Mouse (Mus musculus): ENCODE data around the gene Dst.
"Not testable (repeated sequence)": the region's sequence is repeated elsewhere in the genome, so short reads cannot be mapped to it uniquely, and the experiment has no call there.

Gene Dst

GRCm38 (mm10) chr1:34063943-34064342 lies 155.9 kb downstream of the Dst start:
- DNase-seq (ENCODE audit: low read depth, low spot score), result no peak

- DNase-seq (ENCODE audit: low read depth, low spot score), result no peak
Measured at GRCm38 (mm10) chr1:34065551-34066048, 157.6 kb downstream of the Dst start.

DNA sequence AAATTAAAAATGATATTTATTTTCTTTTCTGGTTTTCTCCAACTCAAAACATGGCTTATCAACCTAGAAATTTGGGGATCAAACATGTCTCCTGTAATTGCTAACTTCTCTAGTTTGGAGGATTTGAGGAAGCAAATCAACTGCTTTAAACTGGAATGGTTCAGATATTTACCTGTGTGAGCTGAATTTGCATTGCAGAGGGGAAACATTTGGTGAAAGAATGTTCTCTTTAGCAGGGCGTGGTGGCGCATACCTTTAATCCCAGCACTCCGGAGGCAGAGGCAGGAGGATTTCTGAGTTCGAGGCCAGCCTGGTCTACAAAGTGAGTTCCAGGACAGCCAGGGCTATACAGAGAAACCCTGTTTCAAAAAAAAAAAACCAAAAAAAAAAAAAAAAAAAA lies 158.4 kb downstream of the Dst start:
- DNase-seq (ENCODE audit: low read depth, low spot score), result not testable (repeated sequence)

- DNase-seq (ENCODE audit: low read depth, low spot score), result no peak
Measured at GRCm38 (mm10) chr1:34068341-34068740, 160.3 kb downstream of the Dst start.

- DNase-seq (ENCODE audit: low read depth, low spot score), result no peak
Measured at GRCm38 (mm10) chr1:34069514-34070290, 161.7 kb downstream of the Dst start.

DNA sequence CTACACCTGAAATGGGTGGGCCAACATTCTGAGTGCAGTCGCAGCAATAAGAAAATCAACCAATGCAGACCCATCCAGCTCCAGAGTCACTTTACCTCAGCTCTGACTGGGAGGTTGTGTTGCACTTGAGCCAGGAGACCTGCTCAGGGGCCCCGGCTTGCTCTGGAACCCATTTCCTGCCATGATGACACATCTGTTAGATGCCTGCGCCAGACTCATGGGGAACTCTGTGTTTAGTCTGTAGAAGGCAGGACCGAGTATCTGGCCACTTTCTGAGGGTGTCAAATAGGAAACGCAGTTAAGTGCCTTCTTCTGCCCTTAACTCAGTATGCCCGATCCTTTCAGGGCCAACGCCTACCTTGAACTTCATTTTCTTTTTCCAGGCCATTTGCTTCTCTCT lies 162.4 kb downstream of the Dst start:
- DNase-seq (ENCODE audit: low read depth, low spot score), result no peak

GRCm38 (mm10) chr1:34070991-34071639 lies 163.1 kb downstream of the Dst start:
- DNase-seq (ENCODE audit: low read depth, low spot score), result no peak

DNA sequence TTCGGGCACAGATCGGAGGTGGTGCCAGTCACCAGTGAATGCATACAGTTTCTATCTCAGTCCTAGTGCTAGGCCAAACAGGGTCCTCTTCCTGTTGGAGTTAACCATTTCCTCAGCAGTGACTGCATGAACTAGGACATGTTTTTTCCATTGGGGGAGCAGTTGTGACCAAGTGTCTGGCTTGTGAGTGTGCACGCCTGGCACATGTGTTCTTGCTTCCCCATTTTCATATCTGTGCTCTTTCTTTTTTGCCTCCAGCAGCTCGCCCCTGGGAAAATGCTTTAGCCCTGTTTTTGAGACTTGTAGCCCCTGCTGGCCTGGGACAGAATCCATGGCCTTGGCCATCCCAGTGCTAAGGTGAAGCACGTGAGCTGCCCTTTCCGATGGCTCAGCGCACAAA lies 164.2 kb downstream of the Dst start:
- no peak for DNase-seq (ENCODE audit: low read depth, low spot score)

DNA sequence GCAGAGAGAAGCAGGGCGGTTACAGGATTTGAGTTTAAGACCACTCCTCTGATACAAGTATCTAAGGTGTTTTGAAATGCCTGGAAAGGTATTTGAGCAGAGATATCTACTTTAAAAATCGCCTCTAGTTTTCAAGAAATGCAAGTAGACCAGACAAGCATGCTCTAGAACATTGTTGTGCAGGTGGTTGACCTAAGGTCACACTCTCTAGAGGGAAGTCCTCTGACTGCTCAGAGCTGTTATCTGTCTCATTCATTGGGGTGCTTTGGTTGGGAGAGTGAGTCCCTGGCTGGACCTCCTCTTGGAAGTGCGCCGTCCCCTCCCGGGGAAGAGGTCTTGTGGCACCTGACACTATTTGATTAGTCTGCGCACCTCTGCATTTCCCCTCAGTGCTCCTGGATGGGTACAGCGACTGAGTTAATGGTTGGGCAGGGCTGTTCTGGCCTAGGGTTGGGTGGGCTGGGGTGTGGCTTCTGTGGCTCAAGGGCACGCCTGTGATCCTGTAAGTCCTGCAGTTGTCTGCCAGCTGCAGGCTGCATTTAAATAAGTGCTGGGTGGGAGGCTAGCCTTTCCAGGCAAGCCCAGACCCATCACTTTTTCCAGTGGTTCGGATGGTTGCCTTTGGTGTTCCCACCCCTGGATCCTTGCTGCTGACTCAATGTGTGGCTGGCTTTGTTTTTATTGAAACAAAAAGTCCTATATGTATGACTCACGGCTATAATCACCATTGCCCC lies 165.6 kb downstream of the Dst start:
- no peak for DNase-seq (ENCODE audit: low read depth, low spot score)

DNA sequence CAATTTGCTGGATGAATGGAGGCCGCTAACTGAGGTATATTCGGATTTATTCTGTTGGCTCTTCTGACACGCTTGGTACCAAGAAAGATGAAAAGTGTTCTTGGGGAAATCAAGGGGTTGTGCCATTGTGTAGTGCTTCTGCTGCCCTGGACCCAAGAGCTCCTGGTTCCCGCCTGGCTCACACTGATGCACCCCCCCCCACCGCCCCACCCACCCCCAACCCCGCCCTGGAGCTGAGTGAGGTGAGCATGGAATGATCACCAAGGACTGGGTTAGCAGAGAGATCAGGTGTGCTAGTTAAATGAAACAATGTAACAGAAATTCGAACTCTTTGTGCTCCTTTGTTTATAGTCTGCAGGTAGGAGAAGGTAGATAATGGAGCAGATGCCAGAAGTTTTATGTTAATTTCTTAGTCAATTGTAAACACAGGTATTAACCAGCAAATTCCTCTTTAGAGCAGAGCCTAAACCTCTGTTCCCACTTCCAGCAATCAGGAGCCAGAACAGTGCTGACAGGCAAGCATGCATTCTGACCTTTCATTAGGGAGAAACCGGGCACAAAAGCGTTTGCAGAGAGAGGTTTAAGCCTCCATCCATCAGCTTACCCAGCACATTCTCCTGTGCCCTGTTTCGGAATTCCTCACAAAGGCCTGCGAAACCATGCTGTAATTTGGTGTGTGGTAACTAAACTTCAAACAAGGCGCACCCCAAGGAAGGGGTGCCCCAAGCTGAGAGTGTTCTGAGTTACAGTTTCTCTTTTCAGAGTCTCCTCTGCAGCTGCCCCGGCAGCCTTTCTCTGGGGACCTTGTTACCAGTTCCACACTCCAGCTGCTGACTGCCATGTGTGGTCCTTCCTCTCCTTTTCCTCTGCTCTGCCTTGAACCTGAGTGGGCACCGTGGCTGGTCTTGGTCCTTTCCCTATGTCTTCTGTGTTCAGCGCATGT lies 166.5 kb downstream of the Dst start:
- DNase-seq (ENCODE audit: low read depth, low spot score), result no peak

DNA sequence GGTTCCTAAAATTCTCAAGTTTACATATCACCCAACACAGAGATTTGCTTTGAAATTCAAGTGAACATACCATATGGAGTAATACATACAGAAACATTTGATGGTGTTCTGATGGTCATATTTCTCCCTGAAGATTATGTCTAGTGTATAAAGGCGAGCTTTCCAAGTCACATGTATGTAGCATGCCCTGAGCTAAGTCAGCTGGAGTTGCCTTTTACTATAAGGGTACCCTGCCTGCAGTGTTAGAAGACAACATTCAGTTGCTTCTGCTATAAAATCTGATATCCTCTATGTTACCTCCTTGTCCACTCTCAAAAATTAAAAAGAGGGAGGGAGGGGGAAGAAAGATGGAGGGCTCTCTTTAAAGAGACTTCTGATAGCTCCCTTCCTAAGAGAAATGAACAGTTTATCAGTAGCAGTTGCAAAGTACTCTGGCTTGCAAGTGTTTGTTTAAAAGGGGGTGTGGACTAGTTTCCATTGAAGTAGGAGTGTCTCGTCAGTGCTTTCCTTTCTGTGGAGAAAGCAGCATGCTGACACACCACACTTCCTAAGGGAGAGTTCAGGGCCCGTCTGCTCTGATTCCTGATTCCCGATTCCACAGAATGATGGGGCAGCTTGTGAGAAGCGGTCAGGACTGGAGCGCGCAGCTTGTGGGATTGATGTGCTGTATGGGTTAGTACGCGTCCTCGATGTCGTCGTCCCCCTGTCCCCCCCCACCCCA lies 168.8 kb downstream of the Dst start:
- no peak for DNase-seq (ENCODE audit: low read depth, low spot score)

- no peak for DNase-seq (ENCODE audit: low read depth, low spot score)
Measured at GRCm38 (mm10) chr1:34077422-34077790, 169.4 kb downstream of the Dst start.

- no peak for DNase-seq (ENCODE audit: low read depth, low spot score)
Measured at GRCm38 (mm10) chr1:34077941-34078340, 169.9 kb downstream of the Dst start.

DNA sequence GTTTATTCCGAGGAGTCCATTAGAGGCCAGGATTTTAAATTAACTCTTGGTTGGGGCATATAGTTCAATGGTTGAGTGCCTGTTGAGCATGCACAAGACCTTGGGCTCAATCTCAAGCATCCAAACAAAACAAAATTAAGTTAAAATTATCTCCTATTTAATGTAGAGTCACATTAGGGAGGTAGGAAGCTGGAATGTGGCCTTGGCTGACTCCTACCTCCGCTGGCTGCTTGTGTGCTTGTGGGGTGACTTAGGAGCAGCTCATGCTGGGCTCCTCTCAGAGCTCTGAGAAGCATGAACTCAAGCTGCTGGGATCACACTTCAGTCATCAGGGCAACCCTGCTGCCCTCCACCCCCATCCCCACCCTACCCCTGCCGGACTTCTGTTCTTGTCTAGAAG lies 181.0 kb downstream of the Dst start:
- DNase-seq (ENCODE audit: low read depth, low spot score), result no peak

- DNase-seq (ENCODE audit: low read depth, low spot score), result no peak
Measured at GRCm38 (mm10) chr1:34090700-34091099, 182.7 kb downstream of the Dst start.

- DNase-seq (ENCODE audit: low read depth, low spot score), result no peak
Measured at GRCm38 (mm10) chr1:34093652-34094051, 185.6 kb downstream of the Dst start.

DNA sequence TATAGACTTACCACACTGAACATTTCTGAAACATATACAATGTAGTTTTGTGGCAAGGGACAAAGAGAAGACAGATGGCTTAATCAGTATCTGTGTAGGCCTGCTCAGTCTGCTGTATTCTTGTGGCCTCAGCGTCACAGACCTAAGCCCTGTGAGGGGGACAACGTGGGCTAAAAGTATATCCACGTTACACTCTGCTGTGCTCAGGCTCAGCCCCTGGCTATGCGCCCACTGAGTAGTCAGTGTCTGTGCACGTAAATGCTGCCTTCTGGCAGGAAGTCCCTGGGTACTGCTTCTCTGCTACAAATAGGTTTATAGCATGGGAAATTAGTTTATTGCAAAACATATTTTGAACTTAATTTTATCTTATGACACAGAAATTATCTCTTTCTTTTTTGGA lies 186.3 kb downstream of the Dst start:
- no peak for DNase-seq (ENCODE audit: low read depth, low spot score)

DNA sequence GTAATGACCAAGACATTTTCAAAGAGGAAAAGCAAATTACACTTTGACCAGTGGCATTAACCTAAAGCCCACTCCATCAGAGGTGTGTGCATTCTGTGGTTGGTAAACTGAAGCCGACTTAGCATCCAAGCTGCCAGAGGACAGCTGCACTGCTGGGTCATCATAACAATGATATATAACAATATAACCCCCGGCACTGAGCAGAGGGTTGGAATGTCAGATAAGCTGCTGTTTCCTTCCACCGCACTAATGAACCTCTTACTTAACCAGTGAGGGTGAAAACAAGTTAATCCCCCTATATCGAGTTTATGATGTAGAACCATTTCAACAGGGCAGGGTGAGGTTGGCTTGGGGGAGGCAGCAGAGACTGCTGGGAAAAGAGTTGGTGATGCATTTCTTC lies 187.1 kb downstream of the Dst start:
- DNase-seq (ENCODE audit: low read depth, low spot score), result no peak

- DNase-seq (ENCODE audit: low read depth, low spot score), result no peak
Measured at GRCm38 (mm10) chr1:34096923-34097322, 188.9 kb downstream of the Dst start.

- no peak for DNase-seq (ENCODE audit: low read depth, low spot score)
Measured at GRCm38 (mm10) chr1:34097640-34098039, 189.6 kb downstream of the Dst start.

GRCm38 (mm10) chr1:34099439-34099838 lies 191.4 kb downstream of the Dst start:
- DNase-seq (ENCODE audit: low read depth, low spot score), result no peak
